In genomic region chr13:82355296-82355695, GRCm38 (mm10) we compare ENCODE assay signal across 21 mouse cellular contexts.
DNase-seq lines count a peak whose midpoint lies in the region; ATAC-seq and TF ChIP-seq lines count a peak whose summit lies in the region.
"Had no signal": no experiment of that assay in that cellular context is flagged by ENCODE, and none has a peak within 500 bp of the region (broad histone marks: within the 10 kb centered on the region; RNA-seq: fewer than 3 reads in every experiment).

No protein-coding gene starts in this region.

- no peak overlapping the region for H3K27ac ChIP-seq in forebrain, embryonic 15.5 days (replicated peaks)
- no peak overlapping the region for H3K27ac ChIP-seq in hindbrain, postnatal 0 days
- H3K27ac ChIP-seq: embryonic facial prominence, embryonic 12.5 days; gastrocnemius, adult 2 months; hindbrain, embryonic 12.5 days; intestine, embryonic 15.5 days had no signal

- H3K4me3 ChIP-seq in forebrain, embryonic 15.5 days: no peak overlapping the region
- no peak overlapping the region for H3K4me3 ChIP-seq in hindbrain, postnatal 0 days (ENCODE audit: low read length)
- H3K4me3 ChIP-seq: embryonic facial prominence, embryonic 12.5 days; gastrocnemius, adult 2 months; hindbrain, embryonic 12.5 days; intestine, embryonic 15.5 days had no signal

- H3K27me3 ChIP-seq in forebrain, embryonic 15.5 days: no peaks in the 10 kb centered on the region
- H3K27me3 ChIP-seq in hindbrain, postnatal 0 days (ENCODE audit: insufficient read depth, low read length): no peaks in the 10 kb centered on the region
- H3K27me3 ChIP-seq: CH12.LX; embryonic facial prominence, embryonic 12.5 days; hindbrain, embryonic 12.5 days; intestine, embryonic 15.5 days; Patski had no signal

- TF ChIP-seq POLR2A in brain, embryonic 14.5 days (IDR thresholded peaks at IDR 0.05; ENCODE audit: borderline replicate concordance, extremely low read depth, insufficient read depth, insufficient read length, poor library complexity, severe bottlenecking): no peak

- ATAC-seq in frontal cortex, adult (ENCODE audit: low TSS enrichment): peak; percentile 87
- 0 out of 2 replicates have a peak, but pooled peaks have one; percentile 29 for ATAC-seq in forebrain, embryonic 15.5 days (replicated peaks)
- no peak for ATAC-seq in hindbrain, postnatal 0 days
- ATAC-seq: activated CD4-positive, CD25-positive, alpha-beta regulatory T cell, adult 4 months; intestine, embryonic 15.5 days; Patski had no signal

- no peaks in the 10 kb centered on the region for H3K9me3 ChIP-seq in forebrain, embryonic 15.5 days
- no peaks in the 10 kb centered on the region for H3K9me3 ChIP-seq in hindbrain, postnatal 0 days (ENCODE audit: low read length)
- H3K9me3 ChIP-seq: embryonic facial prominence, embryonic 12.5 days; hindbrain, embryonic 12.5 days; intestine, embryonic 15.5 days had no signal

- no peaks in the 10 kb centered on the region for H3K4me1 ChIP-seq in forebrain, embryonic 15.5 days
- H3K4me1 ChIP-seq in hindbrain, postnatal 0 days (ENCODE audit: insufficient read depth, low read length): no peaks in the 10 kb centered on the region
- H3K4me1 ChIP-seq: embryonic facial prominence, embryonic 12.5 days; hindbrain, embryonic 12.5 days; intestine, embryonic 15.5 days had no signal

- no peak overlapping the region for H3K9ac ChIP-seq in forebrain, embryonic 15.5 days (replicated peaks)
- H3K9ac ChIP-seq in hindbrain, postnatal 0 days (replicated peaks; ENCODE audit: low read length): no peak overlapping the region
- H3K9ac ChIP-seq: embryonic facial prominence, embryonic 12.5 days; hindbrain, embryonic 12.5 days; intestine, embryonic 15.5 days had no signal

- no peak for TF ChIP-seq CTCF in brain, embryonic 14.5 days (IDR thresholded peaks at IDR 0.05; ENCODE audit: borderline replicate concordance, extremely low read depth, insufficient read depth, insufficient read length)
- TF ChIP-seq CTCF in hindbrain, postnatal 0 days (IDR thresholded peaks at IDR 0.05; ENCODE audit: low read depth): no peak

- no peak overlapping the region for H3K4me2 ChIP-seq in forebrain, embryonic 15.5 days (replicated peaks)
- H3K4me2 ChIP-seq in hindbrain, postnatal 0 days (ENCODE audit: low read depth, low read length): no peak overlapping the region
- H3K4me2 ChIP-seq: embryonic facial prominence, embryonic 12.5 days; hindbrain, embryonic 12.5 days; intestine, embryonic 15.5 days had no signal

- no peaks in the 10 kb centered on the region for H3K36me3 ChIP-seq in forebrain, embryonic 15.5 days
- H3K36me3 ChIP-seq in hindbrain, postnatal 0 days (ENCODE audit: insufficient read depth, low read length): no peaks in the 10 kb centered on the region
- H3K36me3 ChIP-seq: embryonic facial prominence, embryonic 12.5 days; hindbrain, embryonic 12.5 days; intestine, embryonic 15.5 days had no signal

- DNase-seq in frontal cortex, postnatal 25 days (ENCODE audit: low spot score in 2 of 2): no peak
- DNase-seq in brain, embryonic 14.5 days (ENCODE audit: low read depth): peak; percentile 55
- DNase-seq in hindbrain, postnatal 0 days (ENCODE audit: low spot score): no peak
- no peak for DNase-seq in kidney, adult 18-20 months
- DNase-seq: adrenal gland, postnatal 25 days; cerebellum, adult 11 months; cerebellum, adult 8-10 months; cerebellum, postnatal 14 days; gastrocnemius, adult 2 months; gastrocnemius, postnatal 25 days; heart, postnatal 10 days; heart, postnatal 4 days; kidney, adult 2 months had no signal
